Mouse (Mus musculus): ENCODE results near the gene Gm14401. TPM values are rescaled to one million over a fixed set of nuclear protein-coding genes. Genes with fewer than 3 reads are reported as not detected.
"Not testable (repeated sequence)": the region's sequence is repeated elsewhere in the genome, so short reads cannot be mapped to it uniquely, and the experiment has no call there.

Gene Gm14401
- 1 to 10 TPM in 3 of 4 experiments, under 1 TPM in 1; 0.97 to 1.7 (median 1.5) TPM for total RNA-seq (2022)

DNA sequence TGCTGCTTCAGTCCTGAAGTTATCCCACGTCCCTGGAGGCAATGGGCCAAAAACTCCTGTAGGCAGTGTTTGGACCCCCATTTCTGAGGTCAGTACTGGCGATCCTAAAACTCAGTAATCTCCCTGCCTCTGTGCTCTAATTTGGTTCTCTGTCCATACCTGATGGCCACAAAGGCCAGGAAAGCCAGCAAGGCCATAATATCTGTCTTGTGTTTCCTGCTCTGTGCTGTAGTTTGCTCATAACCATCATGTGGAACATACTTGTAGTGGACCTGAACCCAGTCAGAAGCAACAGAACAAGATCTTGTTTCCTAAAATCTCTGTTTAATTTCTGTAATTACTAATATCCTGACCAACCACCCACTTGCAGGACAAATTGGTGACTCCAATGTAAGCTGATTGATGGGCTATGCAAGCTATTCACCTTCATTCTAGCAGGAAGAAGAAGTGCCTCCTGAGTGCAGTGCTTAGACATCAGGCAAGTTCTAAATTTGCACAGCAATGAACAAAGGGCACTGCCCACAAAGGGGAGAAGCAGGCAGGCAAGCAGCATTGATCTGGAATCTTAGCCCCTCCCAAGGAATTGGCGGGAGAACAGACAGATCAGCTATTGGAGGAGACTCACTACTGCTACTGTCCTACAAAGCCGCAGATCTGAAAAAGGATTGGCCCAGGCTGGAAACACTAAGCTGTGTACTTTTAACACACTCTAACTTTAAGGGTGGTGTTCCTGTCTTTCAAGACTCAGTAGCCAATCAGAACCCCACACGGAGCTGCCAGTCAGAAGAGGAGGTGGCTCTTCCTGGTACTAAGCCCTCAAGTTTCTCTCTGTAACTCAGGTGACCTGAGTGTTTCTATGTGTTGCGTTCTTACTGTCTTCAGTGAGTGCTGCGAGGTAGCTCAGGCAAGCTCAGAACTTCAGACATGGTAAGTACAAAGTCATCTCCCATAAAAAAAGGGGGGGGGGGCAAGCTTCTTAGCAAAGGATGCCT is at the start of gene Gm14401:
Gm14401 (plus strand) TSS at position 889 of the 992 bp plus-strand sequence.
- DNase-seq (ENCODE audit: low spot score in 2 of 2), result not testable (repeated sequence)

DNA sequence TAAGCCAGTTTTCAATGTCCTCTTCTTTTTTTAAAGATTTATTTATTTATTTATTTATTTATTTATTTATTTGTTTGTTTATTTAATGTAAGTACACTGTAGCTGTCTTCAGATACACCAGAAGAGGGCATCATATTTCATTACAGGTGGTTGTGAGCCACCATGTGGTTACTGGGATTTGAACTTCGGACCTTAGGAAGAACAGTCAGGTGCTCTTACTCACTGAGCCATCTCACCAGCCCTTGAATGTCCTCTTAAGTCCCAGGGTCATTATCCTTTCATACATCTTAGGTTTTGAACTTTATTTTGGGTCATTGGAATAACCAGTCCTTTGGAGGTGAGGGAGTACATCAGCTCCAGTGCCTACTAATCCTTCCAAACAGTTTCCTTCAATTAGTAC is 1.3 kb upstream of the Gm14401 start:
- DNase-seq (ENCODE audit: low spot score in 2 of 2), result not testable (repeated sequence)

DNA sequence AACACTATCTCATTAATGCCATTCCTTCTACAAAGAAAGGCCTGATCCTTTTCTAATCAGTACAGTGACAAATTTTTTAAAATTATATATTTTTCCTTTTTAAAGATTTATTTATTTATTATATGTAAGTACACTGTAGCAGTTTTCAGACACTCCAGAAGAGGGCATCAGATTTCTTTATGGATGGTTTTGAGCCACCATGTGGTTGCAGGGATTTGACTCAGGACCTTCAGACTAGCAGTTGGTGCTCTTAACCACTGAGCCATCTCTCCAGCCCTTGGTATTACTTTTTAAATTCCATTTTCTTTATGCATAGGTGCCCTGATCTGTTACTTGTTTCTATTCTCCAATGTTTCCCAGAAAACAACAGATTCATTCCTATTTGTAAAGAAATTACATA is 895 bp downstream of the Gm14401 start:
- DNase-seq (ENCODE audit: low spot score in 2 of 2), result not testable (repeated sequence)

DNA sequence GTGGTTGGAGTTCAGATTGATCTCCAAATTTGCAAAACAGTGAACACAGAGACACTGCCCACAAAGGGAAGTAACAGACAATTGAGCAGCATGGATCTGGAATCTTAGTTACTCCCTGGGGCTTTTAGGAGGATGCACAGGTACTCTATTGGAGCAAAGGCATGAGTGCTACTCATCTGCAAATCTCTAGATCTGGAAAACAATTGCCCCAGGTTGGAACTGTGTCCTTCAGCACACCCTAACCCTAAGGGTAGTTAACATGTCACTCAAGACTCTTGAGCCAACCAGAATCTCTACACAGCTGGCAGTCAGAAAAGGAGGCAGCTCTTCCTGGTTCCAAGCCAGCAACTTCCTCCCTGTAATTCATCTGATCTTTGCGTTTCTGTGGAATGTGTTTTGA is 5.7 kb downstream of the Gm14401 start:
- not testable (repeated sequence) for DNase-seq (ENCODE audit: low spot score in 2 of 2)

DNA sequence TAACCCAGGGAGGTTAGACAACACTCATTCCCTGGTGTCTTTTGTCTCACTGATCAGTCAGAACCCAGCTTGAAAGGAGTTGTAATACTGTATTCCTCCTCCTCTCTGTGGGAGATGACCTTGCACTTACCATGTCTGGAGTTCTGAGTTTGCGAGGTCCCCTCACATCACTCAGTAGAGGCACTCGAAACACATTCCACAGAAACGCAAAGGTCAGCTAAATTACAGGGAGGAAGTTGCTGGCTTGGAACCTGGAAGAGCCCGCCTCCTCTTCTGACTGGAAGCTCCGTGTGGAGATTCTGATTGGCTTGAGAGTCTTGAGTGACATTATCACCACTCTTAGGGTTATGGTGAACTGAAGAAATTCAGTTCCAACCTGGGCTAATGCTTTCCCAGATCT is 35.0 kb downstream of the Gm14401 start:
- DNase-seq (ENCODE audit: low spot score in 2 of 2), result not testable (repeated sequence)

DNA sequence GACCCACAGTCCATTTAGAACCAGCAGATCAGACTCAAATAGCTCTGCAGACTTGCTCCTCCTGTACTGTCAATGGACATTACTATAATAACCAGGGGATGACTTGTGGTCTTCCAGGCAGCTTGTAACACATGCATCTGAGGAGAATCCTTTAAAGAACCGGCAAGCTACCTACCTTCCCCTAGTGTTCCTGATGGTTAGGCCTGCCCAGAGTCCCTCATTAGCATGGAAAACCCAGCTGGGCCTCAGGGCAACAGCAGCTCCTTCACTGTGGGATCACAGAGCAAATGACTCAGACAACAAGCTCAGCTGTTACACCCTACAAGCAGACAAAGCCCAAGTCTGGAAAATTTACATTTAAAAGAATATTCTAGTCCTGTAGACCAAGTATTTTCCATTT is 55.0 kb downstream of the Gm14401 start:
- not testable (repeated sequence) for DNase-seq (ENCODE audit: low spot score in 2 of 2)

Other genes with a start within 250 kb of the Gm14401 start
- not detected for gene Gm14408, start 243.2 kb upstream of the Gm14401 start, total RNA-seq (2022)
- gene Gm14296, start 146.5 kb upstream of the Gm14401 start, total RNA-seq (2022), result 1 to 10 TPM; 2.1 to 3.7 (median 3.1) TPM
- 10 to 100 TPM; 35.6 to 44.6 (median 38.8) TPM for gene Gm14419, start 73.4 kb upstream of the Gm14401 start, total RNA-seq (2022)
- gene Gm14410, start 132.1 kb downstream of the Gm14401 start, total RNA-seq (2022), result 10 to 100 TPM; 10.4 to 19.9 (median 17.8) TPM
- gene Gm14409, start 192.7 kb downstream of the Gm14401 start, total RNA-seq (2022), result under 1 TPM; 0.70 to 0.88 (median 0.77) TPM
- gene Gm14412, start 250.0 kb downstream of the Gm14401 start, total RNA-seq (2022), result 1 to 10 TPM; 1.4 to 2.0 (median 1.9) TPM

Measured in gastrocnemius, adult 8-10 months (tissue).